In the genomic region with DNA sequence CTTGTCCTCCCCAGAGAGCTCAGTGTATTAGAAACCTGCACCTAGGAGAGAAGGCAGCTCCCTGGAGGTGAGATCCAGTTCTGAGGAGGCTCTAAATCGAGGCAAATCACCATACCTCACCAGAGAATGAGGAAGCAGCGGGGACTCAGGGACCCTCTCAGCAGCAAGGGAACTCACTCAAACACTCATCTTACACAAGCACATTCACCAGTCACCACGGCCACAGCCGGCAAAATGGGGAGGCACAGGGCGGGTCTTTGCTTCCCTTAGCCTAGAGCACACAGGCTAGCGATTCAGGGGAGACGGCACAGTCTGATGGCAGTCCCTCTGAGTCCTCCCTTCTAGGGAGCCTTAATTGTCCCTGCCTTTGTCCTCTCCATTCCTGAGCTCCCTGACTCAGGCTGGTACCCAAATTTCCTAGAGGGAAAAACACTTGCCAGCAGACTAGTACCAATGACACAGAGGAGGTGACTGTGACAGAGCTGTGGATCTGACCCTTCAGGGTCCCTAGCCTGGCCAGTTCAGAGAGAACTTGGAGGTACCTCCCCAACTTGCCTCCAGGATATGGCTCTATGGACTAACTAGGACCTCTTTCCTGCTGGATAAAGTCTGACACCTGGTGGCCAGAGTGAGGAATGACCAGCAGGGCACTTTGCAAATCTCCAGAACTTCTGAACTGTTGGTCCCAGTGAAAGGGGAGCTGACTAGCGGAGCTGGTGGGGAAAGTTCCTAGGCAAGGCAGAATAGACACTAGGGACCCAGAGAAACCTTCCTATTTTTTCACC, we compare ENCODE assay signal across 1 mouse cellular context.
TF ChIP-seq lines count a peak whose summit lies in the region.

No protein-coding gene starts in this region.

TF ChIP-seq in myocyte, 11 proteins besides CTCF, POLR2A, EP300 and RAD21 (continued from another document):
- no peak for TF ChIP-seq E2F4 (IDR thresholded peaks at IDR 0.05; ENCODE audit: insufficient read depth)
